Mouse (Mus musculus) cortical plate, adult 2 months (tissue): ENCODE results near the gene Dmrt3. TPM values are rescaled to one million over a fixed set of nuclear protein-coding genes. Genes with fewer than 3 reads are reported as not detected.

ENCODE experiments used
- H3K27ac ChIP-seq: fragments of 200-500 bp; 2 replicates; pipeline ENCODE4 v1.5.1; 2012; ENCODE audit warnings: low read length, control low read depth, inconsistent platforms; ENCODE audit not compliant: insufficient read depth
- H3K4me1 ChIP-seq: fragments of 200-500 bp; 2 replicates; pipeline ENCODE4 v1.6.1; 2011; ENCODE audit warnings: low read length; ENCODE audit not compliant: control insufficient read depth, insufficient read depth
- H3K4me3 ChIP-seq: fragments of 200-500 bp; 2 replicates; pipeline ENCODE4 v1.5.1; 2011; ENCODE audit warnings: mild to moderate bottlenecking, low read length, control low read depth; ENCODE audit not compliant: insufficient read depth
- CTCF ChIP-seq: fragments of 200-500 bp; IDR thresholded peaks from 2 replicates; pipeline ENCODE4 v1.5.1; 2011; ENCODE audit warnings: mild to moderate bottlenecking, control low read depth, low read length; ENCODE audit not compliant: insufficient read depth; ENCODE audit errors: extremely low read depth
- POLR2A ChIP-seq: fragments of 200-500 bp; IDR thresholded peaks from 2 replicates; pipeline ENCODE4 v1.6.1; 2011; ENCODE audit warnings: mild to moderate bottlenecking, low read length, control low read depth; ENCODE audit not compliant: insufficient read depth; ENCODE audit errors: extremely low read depth
- polyA plus RNA-seq: library from polyadenylated mRNA; depleted of rRNA; stranded (reverse); fragments of >200 nt; gene quantifications from 2 replicates; pipeline ENCODE4 v1.2.3, GENCODE M21; 2012

Gene Dmrt3
- polyA plus RNA-seq, 1 experiment, result 0.04 TPM

- no peak overlapping the region for H3K27ac ChIP-seq
- H3K4me1 ChIP-seq, result no peaks in the 10 kb centered on the region
- TF ChIP-seq CTCF (no peak), POLR2A (no peak)
- no peak overlapping the region for H3K4me3 ChIP-seq
Measured at GRCm38 (mm10) chr19:25650474-25650873, 40.4 kb downstream of the Dmrt3 start.

GRCm38 (mm10) chr19:25652560-25652959, 42.5 kb downstream of the Dmrt3 start:
- H3K4me3 ChIP-seq, result no peak overlapping the region
- H3K4me1 ChIP-seq, result no peaks in the 10 kb centered on the region
- no peak overlapping the region for H3K27ac ChIP-seq
- no peak for TF ChIP-seq POLR2A
- TF ChIP-seq CTCF, result no peak

GRCm38 (mm10) chr19:25654034-25654749, 44.1 kb downstream of the Dmrt3 start:
- Histone ChIP-seq H3K27ac (no peak overlapping the region), H3K4me1 (no peaks in the 10 kb centered on the region), H3K4me3 (no peak overlapping the region)
- TF ChIP-seq CTCF, result no peak
- TF ChIP-seq POLR2A, result no peak

GRCm38 (mm10) chr19:25665486-25666339, 55.6 kb downstream of the Dmrt3 start:
- Histone ChIP-seq H3K27ac (no peak overlapping the region), H3K4me3 (no peak overlapping the region), H3K4me1 (no peaks in the 10 kb centered on the region)
- TF ChIP-seq POLR2A (no peak), CTCF (no peak)

- no peak for TF ChIP-seq POLR2A
- TF ChIP-seq CTCF, result no peak
- Histone ChIP-seq H3K4me3 (no peak overlapping the region), H3K4me1 (no peaks in the 10 kb centered on the region), H3K27ac (no peak overlapping the region)
Measured at GRCm38 (mm10) chr19:25667836-25668235, 57.7 kb downstream of the Dmrt3 start.

- TF ChIP-seq CTCF (no peak), POLR2A (no peak)
- Histone ChIP-seq H3K27ac (no peak overlapping the region), H3K4me1 (no peaks in the 10 kb centered on the region), H3K4me3 (no peak overlapping the region)
Measured at GRCm38 (mm10) chr19:25669593-25670248, 59.6 kb downstream of the Dmrt3 start.

- no peak overlapping the region for H3K27ac ChIP-seq
Measured at GRCm38 (mm10) chr19:25670571-25671285, 60.6 kb downstream of the Dmrt3 start.

GRCm38 (mm10) chr19:25671681-25672080, 61.6 kb downstream of the Dmrt3 start:
- TF ChIP-seq CTCF (no peak), POLR2A (no peak)
- Histone ChIP-seq H3K27ac (no peak overlapping the region), H3K4me1 (no peaks in the 10 kb centered on the region), H3K4me3 (no peak overlapping the region)

More at GRCm38 (mm10) chr19:25670571-25671285, 60.6 kb downstream of the Dmrt3 start:
- Histone ChIP-seq H3K4me3 (no peak overlapping the region), H3K4me1 (no peaks in the 10 kb centered on the region)
- TF ChIP-seq POLR2A (no peak), CTCF (no peak)
